ENCODE assay signal across 20 mouse cellular contexts in genomic region chr7:44812651-44813325, GRCm38 (mm10). TPM values are rescaled to one million over a fixed set of nuclear protein-coding genes. Genes with fewer than 3 reads are reported as not detected.
A peak's percentile ranks its signal among the peaks of the same experiment; 100 is the strongest.
DNase-seq lines count a peak whose midpoint lies in the region; ATAC-seq and TF ChIP-seq lines count a peak whose summit lies in the region.
"Had no signal": no experiment of that assay in that cellular context is flagged by ENCODE, and none has a peak within 500 bp of the region (broad histone marks: within the 10 kb centered on the region; RNA-seq: fewer than 3 reads in every experiment).

No protein-coding gene starts in this region.

- no peak overlapping the region for H3K27ac ChIP-seq in heart, embryonic 10.5 days
- H3K27ac ChIP-seq in neural tube, embryonic 15.5 days (replicated peaks), result no peak overlapping the region
- H3K27ac ChIP-seq in ES-Bruce4 (ENCODE audit: insufficient read depth, low read length), result no peak overlapping the region
- H3K27ac ChIP-seq in limb, embryonic 12.5 days, result no peak overlapping the region
- H3K27ac ChIP-seq: embryonic facial prominence, embryonic 13.5 days; neural tube, embryonic 13.5 days had no signal

- no peak overlapping the region for H3K4me3 ChIP-seq in heart, embryonic 10.5 days
- no peak overlapping the region for H3K4me3 ChIP-seq in neural tube, embryonic 15.5 days (replicated peaks)
- H3K4me3 ChIP-seq in ES-Bruce4 (ENCODE audit: low read depth, low read length), result peak overlapping the region; percentile 20; the same call in 1 of the 2 replicates
- H3K4me3 ChIP-seq in limb, embryonic 12.5 days (replicated peaks), result no peak overlapping the region
- H3K4me3 ChIP-seq: embryonic facial prominence, embryonic 13.5 days; neural tube, embryonic 13.5 days had no signal

- ATAC-seq in neural tube, embryonic 15.5 days (ENCODE audit: low FRiP score), result no peak
- no peak for ATAC-seq in limb, embryonic 12.5 days (ENCODE audit: insufficient number of reproducible peaks, insufficient read depth, low FRiP score, low TSS enrichment, low read depth)
- no peak for ATAC-seq in megakaryocyte progenitor cell, adult 5-6 weeks (replicated peaks; ENCODE audit: poor library complexity)
- ATAC-seq: CD4-positive, CD25-positive, alpha-beta regulatory T cell, adult 4 months; hindbrain, embryonic 16.5 days; midbrain, embryonic 16.5 days had no signal

- no peak overlapping the region for H3K9ac ChIP-seq in neural tube, embryonic 15.5 days (replicated peaks)
- 0 out of 2 replicates have a peak overlapping the region, but pooled peaks have one; percentile 14 for H3K9ac ChIP-seq in ES-Bruce4 (ENCODE audit: low read depth, poor library complexity, severe bottlenecking)
- H3K9ac ChIP-seq in limb, embryonic 12.5 days (replicated peaks), result 0 out of 2 replicates have a peak overlapping the region, but pooled peaks have one; percentile 24
- H3K9ac ChIP-seq: embryonic facial prominence, embryonic 13.5 days; neural tube, embryonic 13.5 days had no signal

- WGBS in heart, embryonic 10.5 days, result 89% methylated on average over 20 of the region's 20 CpGs
- 92% methylated on average over 20 of the region's 20 CpGs for WGBS in neural tube, embryonic 15.5 days
- 87% methylated on average over 20 of the region's 20 CpGs for WGBS in limb, embryonic 12.5 days

- H3K36me3 ChIP-seq in heart, embryonic 10.5 days, result peaks cover 23% of the 10 kb centered on the region; the same call in 1 of the 2 replicates
- H3K36me3 ChIP-seq in neural tube, embryonic 15.5 days, result no peaks in the 10 kb centered on the region
- H3K36me3 ChIP-seq in ES-Bruce4 (ENCODE audit: control insufficient read depth, insufficient read depth, low read length, poor library complexity, severe bottlenecking), result peaks cover 5% of the 10 kb centered on the region
- H3K36me3 ChIP-seq in limb, embryonic 12.5 days, result peaks cover 21% of the 10 kb centered on the region

- peaks cover 16% of the 10 kb centered on the region for H3K4me1 ChIP-seq in heart, embryonic 10.5 days
- peaks cover 19% of the 10 kb centered on the region for H3K4me1 ChIP-seq in neural tube, embryonic 15.5 days
- no peaks in the 10 kb centered on the region for H3K4me1 ChIP-seq in ES-Bruce4 (ENCODE audit: control insufficient read depth, insufficient read depth, low read length)
- H3K4me1 ChIP-seq in limb, embryonic 12.5 days (replicated peaks), result peaks cover 14% of the 10 kb centered on the region

- H3K9me3 ChIP-seq in heart, embryonic 10.5 days, result no peaks in the 10 kb centered on the region
- H3K9me3 ChIP-seq in neural tube, embryonic 15.5 days (replicated peaks), result no peaks in the 10 kb centered on the region
- no peaks in the 10 kb centered on the region for H3K9me3 ChIP-seq in ES-Bruce4 (replicated peaks; ENCODE audit: control insufficient read depth, insufficient read depth, low read length, poor library complexity, severe bottlenecking)
- no peaks in the 10 kb centered on the region for H3K9me3 ChIP-seq in limb, embryonic 12.5 days
- H3K9me3 ChIP-seq: embryonic facial prominence, embryonic 13.5 days; neural tube, embryonic 13.5 days had no signal

- H3K4me2 ChIP-seq in neural tube, embryonic 15.5 days, result no peak overlapping the region
- H3K4me2 ChIP-seq in limb, embryonic 12.5 days, result no peak overlapping the region
- H3K4me2 ChIP-seq: embryonic facial prominence, embryonic 13.5 days; neural tube, embryonic 13.5 days had no signal

- TF ChIP-seq POLR2A in ES-Bruce4 (IDR thresholded peaks at IDR 0.05; ENCODE audit: insufficient read depth, low read length), result no peak

- DNase-seq in heart, embryonic 10.5 days (ENCODE audit: low spot score), result peak; percentile 72
- no peak for DNase-seq in heart, adult 9 months (ENCODE audit: low spot score in 2 of 2)
- DNase-seq in neural tube, embryonic 10.5 days (ENCODE audit: extremely low spot score, low spot score), result peak; percentile 8
- DNase-seq: adrenal gland, postnatal 36 days; cerebellum, postnatal 36 days; heart, postnatal 10 days; kidney, adult 9 months; layer of hippocampus, postnatal 36 days; left cerebral cortex, postnatal 4 days; retina, postnatal 1 day; thymus, postnatal 36 days had no signal

- no peak for TF ChIP-seq EP300 in ES-Bruce4 (IDR thresholded peaks at IDR 0.05; ENCODE audit: insufficient read depth, low read depth, low read length)

- no peak for TF ChIP-seq CTCF in ES-Bruce4 (IDR thresholded peaks at IDR 0.05; ENCODE audit: low read depth, low read length)

- no peaks in the 10 kb centered on the region for H3K27me3 ChIP-seq in heart, embryonic 10.5 days (ENCODE audit: insufficient read depth, poor library complexity, severe bottlenecking)
- no peaks in the 10 kb centered on the region for H3K27me3 ChIP-seq in neural tube, embryonic 15.5 days (replicated peaks)
- H3K27me3 ChIP-seq in ES-Bruce4 (ENCODE audit: control insufficient read depth, insufficient read depth, low read length, poor library complexity, severe bottlenecking), result no peaks in the 10 kb centered on the region; the same call in 1 of the 2 replicates
- H3K27me3 ChIP-seq in limb, embryonic 12.5 days, result no peaks in the 10 kb centered on the region
- H3K27me3 ChIP-seq: embryonic facial prominence, embryonic 13.5 days; neural tube, embryonic 13.5 days had no signal

RNA-seq across cellular contexts. Expression of gene Nup62, which starts 3.1 kb away (rescaled TPM):
- 128 and 132 TPM in 2 replicates for polyA plus RNA-seq in heart, embryonic 10.5 days (2016; fragmentation: Nextera tagmentation; extraction: Ambion mirVana)
- 40.7 and 58.0 TPM in 2 replicates for polyA plus RNA-seq in neural tube, embryonic 15.5 days (2015; fragmentation: Nextera tagmentation; extraction: Ambion mirVana)
- 90.6 and 109 TPM in 2 replicates for polyA plus RNA-seq in ES-Bruce4 (2011; ENCODE audit: insufficient read depth, insufficient read length, low read depth, missing spikeins)
- 105 and 114 TPM in 2 replicates for polyA plus RNA-seq in limb, embryonic 12.5 days (2016; fragmentation: Nextera tagmentation; extraction: Ambion mirVana)
- 39.8 and 47.3 TPM in 2 replicates for total RNA-seq in megakaryocyte progenitor cell, adult 5-6 weeks (2015)
- 126 and 140 TPM in 2 replicates for total RNA-seq in megakaryocyte progenitor cell, adult 5-6 weeks (2017)

RNA-seq across cellular contexts. Expression of gene Il4i1, which starts 3.4 kb away (rescaled TPM):
- 0.41 and 1.3 TPM in 2 replicates for polyA plus RNA-seq in heart, embryonic 10.5 days (2016; fragmentation: Nextera tagmentation; extraction: Ambion mirVana)
- 0.78 and 4.7 TPM in 2 replicates for polyA plus RNA-seq in neural tube, embryonic 15.5 days (2015; fragmentation: Nextera tagmentation; extraction: Ambion mirVana)
- polyA plus RNA-seq in ES-Bruce4 (2011; ENCODE audit: insufficient read depth, insufficient read length, low read depth, missing spikeins), result 4.7 and 6.4 TPM in 2 replicates
- polyA plus RNA-seq in limb, embryonic 12.5 days (2016; fragmentation: Nextera tagmentation; extraction: Ambion mirVana), result 1.5 and 2.5 TPM in 2 replicates
- 0.17 and 1.0 TPM in 2 replicates for total RNA-seq in megakaryocyte progenitor cell, adult 5-6 weeks (2015)
- 0.17 and 0.25 TPM in 2 replicates for total RNA-seq in megakaryocyte progenitor cell, adult 5-6 weeks (2017)

RNA-seq across cellular contexts. Expression of gene Atf5, which starts 3.7 kb away (rescaled TPM):
- polyA plus RNA-seq in heart, embryonic 10.5 days (2016; fragmentation: Nextera tagmentation; extraction: Ambion mirVana), result 1.7 and 3.3 TPM in 2 replicates
- 3.6 and 4.1 TPM in 2 replicates for polyA plus RNA-seq in neural tube, embryonic 15.5 days (2015; fragmentation: Nextera tagmentation; extraction: Ambion mirVana)
- polyA plus RNA-seq in ES-Bruce4 (2011; ENCODE audit: insufficient read depth, insufficient read length, low read depth, missing spikeins), result 9.6 and 14.6 TPM in 2 replicates
- 3.7 and 4.1 TPM in 2 replicates for polyA plus RNA-seq in limb, embryonic 12.5 days (2016; fragmentation: Nextera tagmentation; extraction: Ambion mirVana)
- total RNA-seq in megakaryocyte progenitor cell, adult 5-6 weeks (2015), result 4.0 and 4.8 TPM in 2 replicates
- total RNA-seq in megakaryocyte progenitor cell, adult 5-6 weeks (2017), result 1.5 and 1.9 TPM in 2 replicates

RNA-seq across cellular contexts. Expression of gene Akt1s1, which starts 36.0 kb away (rescaled TPM):
- polyA plus RNA-seq in heart, embryonic 10.5 days (2016; fragmentation: Nextera tagmentation; extraction: Ambion mirVana), result 102 and 103 TPM in 2 replicates
- 89.9 and 92.0 TPM in 2 replicates for polyA plus RNA-seq in neural tube, embryonic 15.5 days (2015; fragmentation: Nextera tagmentation; extraction: Ambion mirVana)
- polyA plus RNA-seq in ES-Bruce4 (2011; ENCODE audit: insufficient read depth, insufficient read length, low read depth, missing spikeins), result 38.1 and 38.3 TPM in 2 replicates
- polyA plus RNA-seq in limb, embryonic 12.5 days (2016; fragmentation: Nextera tagmentation; extraction: Ambion mirVana), result 106 and 110 TPM in 2 replicates
- 8.0 and 10.4 TPM in 2 replicates for total RNA-seq in megakaryocyte progenitor cell, adult 5-6 weeks (2015)
- 23.9 and 24.9 TPM in 2 replicates for total RNA-seq in megakaryocyte progenitor cell, adult 5-6 weeks (2017)

RNA-seq across cellular contexts. Expression of gene Tbc1d17, which starts 36.1 kb away (rescaled TPM):
- 56.9 and 67.3 TPM in 2 replicates for polyA plus RNA-seq in heart, embryonic 10.5 days (2016; fragmentation: Nextera tagmentation; extraction: Ambion mirVana)
- 105 and 110 TPM in 2 replicates for polyA plus RNA-seq in neural tube, embryonic 15.5 days (2015; fragmentation: Nextera tagmentation; extraction: Ambion mirVana)
- polyA plus RNA-seq in ES-Bruce4 (2011; ENCODE audit: insufficient read depth, insufficient read length, low read depth, missing spikeins), result 33.9 and 46.7 TPM in 2 replicates
- polyA plus RNA-seq in limb, embryonic 12.5 days (2016; fragmentation: Nextera tagmentation; extraction: Ambion mirVana), result 84.7 and 96.2 TPM in 2 replicates
- total RNA-seq in megakaryocyte progenitor cell, adult 5-6 weeks (2015), result 15.2 and 19.2 TPM in 2 replicates
- 13.6 and 13.8 TPM in 2 replicates for total RNA-seq in megakaryocyte progenitor cell, adult 5-6 weeks (2017)

Comparison
In these comparisons a context has a peak if more than half of its experiments do, and no peak if none do; other contexts are left out.
1. DNase-seq: peak in heart, embryonic 10.5 days (single experiment) and neural tube, embryonic 10.5 days (single experiment); none in heart, adult 9 months (0 of 2).